Mouse (Mus musculus): ENCODE results near the gene Zfp941.
"Not testable (repeated sequence)": the region's sequence is repeated elsewhere in the genome, so short reads cannot be mapped to it uniquely, and the experiment has no call there.

Zfp941 gene

GRCm38 (mm10) chr7:140765391-140765790 is 56.6 kb downstream of the Zfp941 start:
- DNase-seq: not testable (repeated sequence)

- DNase-seq: peak; percentile 9
Measured at GRCm38 (mm10) chr7:140763447-140764020, 58.4 kb downstream of the Zfp941 start, which contains the start of gene Cyp2e1. Gene Cyp2e1 (plus strand): TSS chr7:140763739.

- no peak for DNase-seq
Measured at GRCm38 (mm10) chr7:140760647-140761046, 61.3 kb downstream of the Zfp941 start.
